In the genomic region with DNA sequence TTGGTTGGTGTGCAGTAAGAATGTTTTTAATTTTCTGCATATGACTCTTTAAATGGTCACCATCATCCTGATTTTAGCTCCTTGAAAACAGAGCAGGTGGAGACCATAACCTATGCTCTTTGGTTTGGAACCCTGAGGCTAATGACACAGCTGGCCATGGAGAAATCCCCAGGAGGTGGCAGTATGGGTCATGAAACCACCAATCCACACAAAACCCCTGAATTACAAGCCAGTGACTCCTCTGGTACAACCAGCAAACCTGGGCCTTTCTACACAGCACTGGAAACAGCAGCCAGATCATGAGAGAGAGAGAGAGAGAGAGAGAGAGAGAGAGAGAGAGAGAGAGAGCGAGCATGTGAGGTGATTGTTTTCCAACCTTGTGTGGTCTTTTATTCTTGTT, we compare ENCODE assay signal across 9 mouse cellular contexts. TPM values are rescaled to one million over a fixed set of nuclear protein-coding genes. Genes with fewer than 3 reads are reported as not detected.
A peak's percentile ranks its signal among the peaks of the same experiment; 100 is the strongest.
DNase-seq lines count a peak whose midpoint lies in the region; ATAC-seq and TF ChIP-seq lines count a peak whose summit lies in the region.
"Had no signal": no experiment of that assay in that cellular context is flagged by ENCODE, and none has a peak within 500 bp of the region (broad histone marks: within the 10 kb centered on the region; RNA-seq: fewer than 3 reads in every experiment).

No protein-coding gene starts in this region.

- H3K4me1 ChIP-seq in spleen, adult 2 months (ENCODE audit: control insufficient read depth, insufficient read depth, insufficient read length) = no peaks in the 10 kb centered on the region
- H3K4me1 ChIP-seq in embryonic facial prominence, embryonic 11.5 days (ENCODE audit: control insufficient read depth, insufficient read depth, low read length) = no peaks in the 10 kb centered on the region
- H3K4me1 ChIP-seq in liver, embryonic 13.5 days (replicated peaks) = no peaks in the 10 kb centered on the region
- H3K4me1 ChIP-seq in forebrain, embryonic 16.5 days (replicated peaks; ENCODE audit: control insufficient read depth, insufficient read depth, low read length) = no peaks in the 10 kb centered on the region

- no peaks in the 10 kb centered on the region for H3K9me3 ChIP-seq in embryonic facial prominence, embryonic 11.5 days (replicated peaks; ENCODE audit: control insufficient read depth, low read length)
- H3K9me3 ChIP-seq in liver, embryonic 13.5 days (replicated peaks) = no peaks in the 10 kb centered on the region
- no peaks in the 10 kb centered on the region for H3K9me3 ChIP-seq in forebrain, embryonic 16.5 days (ENCODE audit: control insufficient read depth, low read length)

- H3K27me3 ChIP-seq in spleen, adult 2 months (ENCODE audit: control insufficient read depth, insufficient read depth, low read length) = no peaks in the 10 kb centered on the region
- H3K27me3 ChIP-seq in embryonic facial prominence, embryonic 11.5 days (ENCODE audit: control insufficient read depth, insufficient read depth, low read length) = no peaks in the 10 kb centered on the region
- no peaks in the 10 kb centered on the region for H3K27me3 ChIP-seq in liver, embryonic 13.5 days
- H3K27me3 ChIP-seq in forebrain, embryonic 16.5 days (replicated peaks; ENCODE audit: control insufficient read depth, insufficient read depth, low read length) = no peaks in the 10 kb centered on the region

- TF ChIP-seq CTCF in spleen, adult 2 months (IDR thresholded peaks at IDR 0.05; ENCODE audit: extremely low read depth, insufficient read depth, insufficient read length, insufficient replicate concordance) = peak; percentile 21; the same call in 1 of the 2 replicates

- H3K36me3 ChIP-seq in spleen, adult 2 months (ENCODE audit: control insufficient read depth, insufficient read depth, low read length) = no peaks in the 10 kb centered on the region
- no peaks in the 10 kb centered on the region for H3K36me3 ChIP-seq in embryonic facial prominence, embryonic 11.5 days (replicated peaks; ENCODE audit: control insufficient read depth, insufficient read depth, low read depth, low read length)
- H3K36me3 ChIP-seq in liver, embryonic 13.5 days = no peaks in the 10 kb centered on the region
- no peaks in the 10 kb centered on the region for H3K36me3 ChIP-seq in forebrain, embryonic 16.5 days (ENCODE audit: control insufficient read depth, insufficient read depth)

- H3K27ac ChIP-seq in spleen, adult 2 months (ENCODE audit: insufficient read depth, low read length) = no peak overlapping the region
- no peak overlapping the region for H3K27ac ChIP-seq in embryonic facial prominence, embryonic 11.5 days (replicated peaks; ENCODE audit: low read depth, low read length)
- no peak overlapping the region for H3K27ac ChIP-seq in liver, embryonic 13.5 days
- H3K27ac ChIP-seq in forebrain, embryonic 16.5 days (ENCODE audit: low read length) = no peak overlapping the region

- no peak overlapping the region for H3K4me3 ChIP-seq in spleen, adult 2 months (ENCODE audit: extremely low read depth, insufficient read depth, insufficient read length)
- H3K4me3 ChIP-seq in embryonic facial prominence, embryonic 11.5 days (ENCODE audit: low read depth, low read length) = no peak overlapping the region
- H3K4me3 ChIP-seq in liver, embryonic 13.5 days (replicated peaks) = no peak overlapping the region
- no peak overlapping the region for H3K4me3 ChIP-seq in forebrain, embryonic 16.5 days (replicated peaks; ENCODE audit: low read length)

- H3K4me2 ChIP-seq in embryonic facial prominence, embryonic 11.5 days (ENCODE audit: low read depth, low read length) = no peak overlapping the region
- no peak overlapping the region for H3K4me2 ChIP-seq in liver, embryonic 13.5 days
- no peak overlapping the region for H3K4me2 ChIP-seq in forebrain, embryonic 16.5 days (ENCODE audit: low read length)

- ATAC-seq in embryonic facial prominence, embryonic 11.5 days (replicated peaks; ENCODE audit: insufficient number of reproducible peaks, low FRiP score, low TSS enrichment, low read depth) = peak; percentile 76
- ATAC-seq in liver, embryonic 13.5 days (ENCODE audit: low read depth) = no peak
- ATAC-seq in forebrain, embryonic 16.5 days = no peak

- TF ChIP-seq POLR2A in spleen, adult 2 months (IDR thresholded peaks at IDR 0.05; ENCODE audit: low read depth, low read length) = no peak

- WGBS in spleen, adult 2 months = 64% methylated on average over 1 of the region's 1 CpGs
- 91% methylated on average over 1 of the region's 1 CpGs for WGBS in embryonic facial prominence, embryonic 11.5 days
- WGBS in liver, embryonic 13.5 days (ENCODE audit: insufficient replicate concordance) = 70% methylated on average over 1 of the region's 1 CpGs
- 100% methylated on average over 1 of the region's 1 CpGs for WGBS in forebrain, embryonic 16.5 days

- H3K9ac ChIP-seq in embryonic facial prominence, embryonic 11.5 days (replicated peaks; ENCODE audit: low read length) = no peak overlapping the region
- no peak overlapping the region for H3K9ac ChIP-seq in liver, embryonic 13.5 days
- H3K9ac ChIP-seq in forebrain, embryonic 16.5 days (replicated peaks; ENCODE audit: low read depth, low read length) = no peak overlapping the region

- DNase-seq in spleen, adult 2 months (ENCODE audit: low read depth in 1 of 2, low spot score in 2 of 2) = peak in 1 of 2 experiments; percentile 6
- DNase-seq in spleen, adult 12 weeks (ENCODE audit: low spot score) = no peak
- peak; percentile 47 for DNase-seq in adrenal gland, adult 8-10 months
- DNase-seq in embryonic facial prominence, embryonic 11.5 days (ENCODE audit: low spot score) = peak; percentile 68
- DNase-seq in kidney, adult 18-20 months = peak; percentile 73
- peak; percentile 14 for DNase-seq in liver, embryonic 13.5 days
- peak; percentile 31 for DNase-seq in ovary, postnatal 14 days (ENCODE audit: low spot score)

RNA-seq across cellular contexts. Expression of a gene that starts 38.2 kb away (rescaled TPM):
- polyA plus RNA-seq in spleen, adult 2 months (2012; rRNA removed) = 20.5 and 22.5 TPM in 2 replicates
- 100 to 1,000 TPM in 3 of 4 experiments, 10 to 100 TPM in 1; 88.7 to 271 (median 175) TPM for total RNA-seq in adrenal gland, adult 8-10 months (2022)
- polyA plus RNA-seq in embryonic facial prominence, embryonic 11.5 days (2014; fragmentation: Nextera tagmentation; extraction: Ambion mirVana) = 125 and 136 TPM in 2 replicates
- polyA plus RNA-seq in liver, embryonic 13.5 days (2015; fragmentation: Nextera tagmentation; extraction: Ambion mirVana) = 16.5 and 17.2 TPM in 2 replicates
- polyA plus RNA-seq in forebrain, embryonic 16.5 days (2015; fragmentation: Nextera tagmentation; extraction: Ambion mirVana) = 30.0 and 30.5 TPM in 2 replicates

RNA-seq across cellular contexts. Expression of a gene that starts 38.4 kb away (rescaled TPM):
- 0.29 and 0.43 TPM in 2 replicates for polyA plus RNA-seq in spleen, adult 2 months (2012; rRNA removed)
- 1 to 10 TPM in 3 of 4 experiments, under 1 TPM in 1; 0.86 to 2.6 (median 2.0) TPM for total RNA-seq in adrenal gland, adult 8-10 months (2022)
- 0.31 TPM in 1 of 2 replicates, not detected in the other for polyA plus RNA-seq in embryonic facial prominence, embryonic 11.5 days (2014; fragmentation: Nextera tagmentation; extraction: Ambion mirVana)
- 0.42 and 0.51 TPM in 2 replicates for polyA plus RNA-seq in liver, embryonic 13.5 days (2015; fragmentation: Nextera tagmentation; extraction: Ambion mirVana)
- polyA plus RNA-seq in forebrain, embryonic 16.5 days (2015; fragmentation: Nextera tagmentation; extraction: Ambion mirVana) = 0.21 TPM in 1 of 2 replicates, not detected in the other
- total RNA-seq: neutrophil, adult 5-6 weeks had no signal
